Mouse (Mus musculus) adrenal gland, postnatal 25 days (tissue): ENCODE data around the gene Gm48551. TPM values are rescaled to one million over a fixed set of nuclear protein-coding genes. Genes with fewer than 3 reads are reported as not detected.

Source experiments
- DNase-seq: peaks from one replicate; pipeline ENCODE4 v3.0.0; 2021; ENCODE audit warnings: mixed read lengths
- microRNA-seq, 2 experiments: library from miRNA; unstranded; fragments of <30 nt; microRNA quantifications; one replicate each; pipeline ENCODE4 v1.2.0; 2021
- total RNA-seq: library from RNA; stranded (reverse); gene quantifications from 2 replicates; pipeline ENCODE4 v1.2.3, GENCODE M21; 2021

The Gm48551 gene
- total RNA-seq, 1 experiment from 2014 or later, result 1.7 TPM

DNA sequence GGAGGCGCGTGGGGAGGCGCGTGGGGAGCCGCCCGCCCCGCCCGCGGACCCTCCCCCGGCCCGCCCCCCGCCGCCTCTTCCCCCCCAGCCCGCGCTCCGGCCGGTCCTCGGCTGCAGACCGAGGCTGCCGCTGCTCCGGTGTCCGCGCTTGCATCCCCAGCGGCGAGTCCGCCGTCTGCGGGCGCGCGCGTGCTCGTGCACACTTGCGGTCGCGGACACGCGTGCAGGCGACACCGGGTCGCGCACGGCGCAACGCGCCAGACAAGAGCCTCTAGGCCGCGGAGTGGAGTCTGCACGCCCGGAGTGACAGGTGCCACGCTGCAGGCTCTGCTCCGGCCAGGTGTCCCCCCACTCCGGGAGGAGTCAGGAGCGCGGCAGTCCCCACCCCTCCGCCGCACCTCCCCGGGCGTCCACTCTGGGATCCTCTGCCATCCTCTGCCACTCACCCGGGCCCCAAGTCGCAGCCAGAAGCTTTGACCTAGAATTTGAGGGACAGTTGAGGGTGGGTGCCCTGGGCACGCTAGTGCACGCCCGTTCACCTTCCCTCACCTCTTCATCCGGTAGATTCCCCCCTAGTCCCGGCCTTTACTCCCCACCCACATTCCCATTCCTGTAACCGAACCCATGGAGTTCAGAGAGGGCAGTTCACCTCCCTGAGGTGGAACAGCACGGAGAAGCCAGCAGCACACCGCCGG, 46.7 kb downstream of the Gm48551 start:
- peak; percentile 71 for DNase-seq

GRCm38 (mm10) chr10:81431526-81432168, 47.4 kb downstream of the Gm48551 start:
- DNase-seq, result no peak

GRCm38 (mm10) chr10:81432169-81432867, 48.1 kb downstream of the Gm48551 start:
- no peak for DNase-seq

- DNase-seq, result peak; percentile 84
Measured at GRCm38 (mm10) chr10:81432868-81433262, 48.6 kb downstream of the Gm48551 start.

GRCm38 (mm10) chr10:81433541-81434289, 49.4 kb downstream of the Gm48551 start:
- DNase-seq, result no peak

DNA sequence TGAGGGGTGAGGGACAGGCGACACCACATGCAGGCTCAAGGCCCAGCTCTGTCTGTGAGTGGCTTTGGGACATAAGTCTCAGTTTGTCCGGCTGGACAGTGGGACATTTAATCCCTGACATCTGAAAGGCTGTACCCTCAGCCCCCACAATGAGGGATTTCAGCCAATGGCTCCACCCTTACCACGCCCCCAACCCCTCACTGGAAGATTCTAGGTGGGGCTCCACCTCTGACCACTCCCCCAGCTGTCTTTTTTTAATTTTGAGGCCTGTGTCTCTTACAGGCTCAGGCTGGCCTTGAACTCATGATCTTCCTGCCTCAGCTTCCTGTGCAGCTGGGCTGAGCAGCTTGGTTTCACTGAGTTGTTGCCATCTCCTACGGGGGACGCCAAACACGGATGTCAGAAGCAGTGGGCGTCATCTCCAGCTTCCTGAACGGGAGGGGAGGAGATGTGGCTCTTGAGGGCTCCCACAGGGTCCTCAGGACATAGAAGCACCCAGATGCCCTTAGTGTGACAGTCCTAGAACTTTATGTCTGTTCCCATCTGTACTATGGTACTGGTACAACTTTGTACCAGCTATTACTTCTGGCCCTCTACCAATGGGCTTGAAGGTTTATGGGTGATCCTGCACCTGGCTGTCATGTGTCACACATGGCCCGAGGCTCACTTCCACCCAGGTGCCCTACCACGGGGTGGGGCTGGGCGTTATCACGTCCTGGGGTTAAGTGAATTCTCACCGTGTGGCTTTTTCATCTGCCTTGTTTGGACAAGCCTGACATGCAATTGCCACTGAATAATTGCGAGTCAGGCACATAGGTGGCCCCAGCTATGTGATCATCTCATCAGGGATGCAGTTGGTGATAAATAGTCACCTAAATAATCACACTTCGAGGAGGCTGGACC, 50.3 kb downstream of the Gm48551 start:
- DNase-seq, result no peak

DNA sequence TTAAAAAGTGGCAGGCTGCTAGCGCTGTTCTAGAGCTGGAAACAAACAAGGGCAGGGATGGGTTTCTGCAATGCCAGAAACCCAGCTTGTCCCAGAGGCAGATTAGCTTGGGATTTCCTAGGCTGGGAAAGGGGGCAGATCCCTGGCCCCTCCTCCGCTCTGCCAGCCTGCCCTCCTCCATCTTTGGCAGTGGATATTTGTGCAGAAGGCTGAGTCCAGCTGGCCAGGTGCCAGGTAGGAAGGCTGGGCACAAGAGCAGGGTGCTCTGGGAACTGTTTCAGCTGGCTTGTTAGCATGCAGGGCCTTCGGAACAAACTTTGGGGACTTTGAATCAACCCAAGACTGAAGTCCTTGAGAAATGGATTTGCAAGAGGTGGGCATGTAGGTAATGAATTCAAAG, 51.2 kb downstream of the Gm48551 start:
- DNase-seq, result peak; percentile 85

DNA sequence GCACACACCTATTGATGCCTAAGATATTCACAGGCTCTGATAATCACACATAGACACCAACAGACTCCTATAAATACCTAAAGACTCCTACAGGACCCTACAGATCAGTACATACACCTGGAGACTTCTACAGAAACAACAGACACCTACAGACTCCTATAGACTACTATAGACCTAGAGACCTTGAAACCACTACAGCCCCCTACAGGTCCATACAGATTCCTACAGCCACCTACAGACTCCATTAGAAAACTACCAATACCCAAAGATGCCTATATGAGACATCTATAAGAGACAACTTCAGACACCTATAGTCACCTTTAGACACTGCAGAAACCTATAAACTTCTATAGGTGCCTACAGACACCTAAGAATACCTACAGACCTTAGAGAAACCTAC, 56.8 kb downstream of the Gm48551 start:
- DNase-seq, result no peak

Small RNAs within 50 kb of the gene (microRNA-seq; reads per million reads assigned to microRNA genes)
- gene Mir1191b (0 to 0.36 reads per million in 2 experiments), gene Mir6913 (0 to 0.69 reads per million in 2 experiments)

Other genes starting within 250 kb of the Gm48551 start
- gene Zbtb7a, start 249.2 kb upstream of the Gm48551 start, total RNA-seq, result 72.8 and 96.8 TPM in 2 replicates
- 33.1 and 36.9 TPM in 2 replicates for gene Pias4, start 216.5 kb upstream of the Gm48551 start, total RNA-seq
- 1,495 and 1,572 TPM in 2 replicates for gene Eef2, start 207.8 kb upstream of the Gm48551 start, total RNA-seq
- 70.8 and 76.5 TPM in 2 replicates for gene Dapk3, start 201.5 kb upstream of the Gm48551 start, total RNA-seq
- gene 4930442H23Rik, start 200.6 kb upstream of the Gm48551 start, total RNA-seq, result not detected in 2 replicates
- gene Nmrk2, start 182.4 kb upstream of the Gm48551 start, total RNA-seq, result not detected in 2 replicates
- gene Atcay, start 153.6 kb upstream of the Gm48551 start, total RNA-seq, result 1.0 and 2.8 TPM in 2 replicates
- 14.0 and 22.3 TPM in 2 replicates for gene Zfr2, start 151.3 kb upstream of the Gm48551 start, total RNA-seq
- gene Matk, start 131.5 kb upstream of the Gm48551 start, total RNA-seq, result 0.82 and 1.4 TPM in 2 replicates
- gene Mrpl54, start 117.5 kb upstream of the Gm48551 start, total RNA-seq, result 116 and 128 TPM in 2 replicates
- gene Apba3, start 117.5 kb upstream of the Gm48551 start, total RNA-seq, result 70.4 and 110 TPM in 2 replicates
- 0.18 TPM in 1 of 2 replicates, not detected in the other for gene Tjp3, start 92.9 kb upstream of the Gm48551 start, total RNA-seq
- gene Pip5k1c, start 91.5 kb upstream of the Gm48551 start, total RNA-seq, result 44.6 and 51.8 TPM in 2 replicates
- 44.0 and 45.7 TPM in 2 replicates for gene Cactin, start 63.4 kb upstream of the Gm48551 start, total RNA-seq
- gene Tbxa2r, start 55.7 kb upstream of the Gm48551 start, total RNA-seq, result 65.7 and 69.5 TPM in 2 replicates
- gene Gipc3, start 41.2 kb upstream of the Gm48551 start, total RNA-seq, result 4.5 and 4.7 TPM in 2 replicates
- 102 and 111 TPM in 2 replicates for gene Hmg20b, start 34.0 kb upstream of the Gm48551 start, total RNA-seq
- gene Mfsd12, start 27.0 kb upstream of the Gm48551 start, total RNA-seq, result 14.3 and 21.6 TPM in 2 replicates
- 1.4 and 2.4 TPM in 2 replicates for gene 4930404N11Rik, start 18.6 kb upstream of the Gm48551 start, total RNA-seq
- 49.3 and 51.6 TPM in 2 replicates for gene Fzr1, start 6.0 kb upstream of the Gm48551 start, total RNA-seq
- gene Dohh, start within 50 bp of the Gm48551 start, total RNA-seq, result 48.4 and 52.7 TPM in 2 replicates
- gene Gm48552, start 4.5 kb downstream of the Gm48551 start, total RNA-seq, result 1.5 TPM in 1 of 2 replicates, not detected in the other
- 1.4 TPM in 1 of 2 replicates, not detected in the other for gene Smim24, start 8.6 kb downstream of the Gm48551 start, total RNA-seq
- 100 and 129 TPM in 2 replicates for gene Nfic, start 71.2 kb downstream of the Gm48551 start, total RNA-seq
- 0.43 and 1.2 TPM in 2 replicates for gene Celf5, start 98.2 kb downstream of the Gm48551 start, total RNA-seq
- 120 and 128 TPM in 2 replicates for gene Ncln, start 111.9 kb downstream of the Gm48551 start, total RNA-seq
- gene S1pr4, start 115.7 kb downstream of the Gm48551 start, total RNA-seq, result 0.85 and 1.4 TPM in 2 replicates
- 0.61 TPM in 1 of 2 replicates, not detected in the other for gene Gna15, start 139.8 kb downstream of the Gm48551 start, total RNA-seq
- 76.8 and 77.9 TPM in 2 replicates for gene Gna11, start 160.7 kb downstream of the Gm48551 start, total RNA-seq
- gene Aes, start 175.0 kb downstream of the Gm48551 start, total RNA-seq, result 983 and 1,070 TPM in 2 replicates
- gene Tle2, start 190.1 kb downstream of the Gm48551 start, total RNA-seq, result 52.8 and 67.8 TPM in 2 replicates
- 26.4 and 37.4 TPM in 2 replicates for gene Tle6, start 216.6 kb downstream of the Gm48551 start, total RNA-seq
- 2.4 and 2.6 TPM in 2 replicates for gene BC025920, start 221.8 kb downstream of the Gm48551 start, total RNA-seq
- gene Sirt6, start 243.3 kb downstream of the Gm48551 start, total RNA-seq, result 28.3 and 30.2 TPM in 2 replicates
- 30.5 and 37.8 TPM in 2 replicates for gene Ankrd24, start 244.1 kb downstream of the Gm48551 start, total RNA-seq